Mouse (Mus musculus) liver, embryonic 16.5 days (tissue): Measurements from ENCODE around the gene Hist1h3h. TPM values are rescaled to one million over a fixed set of nuclear protein-coding genes. Genes with fewer than 3 reads are reported as not detected.
"Not testable (repeated sequence)": the region's sequence is repeated elsewhere in the genome, so short reads cannot be mapped to it uniquely, and the experiment has no call there.

Experiments
- ATAC-seq: fragments of 200-750 bp; cut with Nextera tagmentation; 2 replicates; pipeline ENCODE4 v1.8.0; 2017; ENCODE audit warnings: low read depth, mild to moderate bottlenecking, moderate number of reproducible peaks, moderate library complexity
- H3K27ac ChIP-seq: fragments of 300-500 bp; sonication (generic); 2 replicates; pipeline ENCODE4 v1.5.1; 2014; ENCODE audit warnings: mild to moderate bottlenecking, low read length
- H3K27me3 ChIP-seq: fragments of 300-500 bp; sonication (generic); 2 replicates; pipeline ENCODE4 v1.6.1; 2014; ENCODE audit warnings: low read depth, low read length, mixed read lengths; ENCODE audit not compliant: control insufficient read depth, insufficient read depth
- H3K36me3 ChIP-seq: fragments of 300-500 bp; sonication (generic); 2 replicates; pipeline ENCODE4 v1.6.1; 2014; ENCODE audit warnings: mild to moderate bottlenecking; ENCODE audit not compliant: control insufficient read depth, insufficient read depth
- H3K4me1 ChIP-seq: fragments of 300-500 bp; sonication (generic); 2 replicates; pipeline ENCODE4 v1.6.1; 2014; ENCODE audit warnings: low read depth, low read length, mixed read lengths; ENCODE audit not compliant: control insufficient read depth
- H3K4me2 ChIP-seq: fragments of 300-500 bp; sonication (generic); 2 replicates; pipeline ENCODE4 v1.6.1; 2014; ENCODE audit warnings: low read depth, low read length, mixed read lengths
- H3K4me3 ChIP-seq: fragments of 300-500 bp; sonication (generic); 2 replicates; pipeline ENCODE4 v1.5.1; 2014; ENCODE audit warnings: low read depth, mild to moderate bottlenecking, low read length
- H3K9ac ChIP-seq: fragments of 300-500 bp; sonication (generic); 2 replicates; pipeline ENCODE4 v1.6.1; 2014; ENCODE audit warnings: low read depth, low read length
- H3K9me3 ChIP-seq: fragments of 300-500 bp; sonication (generic); replicated peaks from 2 replicates; pipeline ENCODE4 v1.6.1; 2016; ENCODE audit warnings: low read length; ENCODE audit not compliant: control insufficient read depth
- WGBS: fragments of 180-500 bp; shearing (Covaris S2); extraction: QIAGEN DNeasy Blood & Tissue Kit; methylation state at CpG from one replicate; pipeline ENCODE4 v1.1.7; 2014; ENCODE audit not compliant: insufficient replicate concordance; 5-methylcytosine and 5-hydroxymethylcytosine counted together
- polyA plus RNA-seq: library from polyadenylated mRNA; unstranded; fragments of >200 nt; fragmentation: Nextera tagmentation; extraction: Ambion mirVana; gene quantifications from 2 replicates; pipeline ENCODE4 v1.2.1, GENCODE M21; 2015

Gene Hist1h3h
- polyA plus RNA-seq, 1 experiment from 2014 or later = 4.4 TPM

DNA sequence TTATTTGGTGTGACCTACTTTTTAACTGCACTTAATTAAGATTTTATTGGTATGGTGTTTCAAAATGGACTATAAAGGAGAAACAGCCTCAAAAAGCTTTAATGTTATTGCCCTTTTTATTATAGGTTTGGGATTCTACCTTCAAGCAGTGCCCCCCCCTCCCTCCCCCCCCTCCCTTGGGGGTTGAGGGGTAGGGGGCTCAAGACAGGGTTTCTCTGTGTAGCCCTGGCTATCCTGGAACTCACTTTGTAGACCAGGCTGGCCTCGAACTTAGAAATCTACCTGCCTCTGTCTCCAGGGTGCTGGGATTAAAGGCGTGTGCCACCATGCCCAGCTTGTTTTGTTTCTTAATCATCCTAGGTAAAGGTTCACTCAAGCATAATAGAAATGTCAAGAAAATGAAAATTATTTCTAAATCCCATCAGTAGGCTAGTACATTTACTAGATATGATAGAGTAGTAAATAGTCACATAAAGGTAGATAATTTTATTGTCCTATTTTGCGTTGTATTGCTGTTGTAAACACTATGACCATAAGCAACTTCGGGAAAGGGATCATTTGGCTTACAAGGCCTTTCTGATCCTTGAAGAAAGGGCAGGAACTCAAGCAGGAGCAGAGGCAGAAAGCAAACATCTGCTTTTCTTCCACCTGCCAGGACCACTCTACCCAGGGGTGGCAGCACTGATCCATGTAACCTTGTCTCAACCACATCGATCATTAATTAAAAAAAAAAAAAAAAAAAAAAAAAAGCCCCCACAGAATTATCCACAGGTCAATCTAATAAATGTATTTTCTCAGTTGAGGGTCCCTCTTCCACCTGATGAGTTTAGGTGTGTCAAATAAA is 5.8 kb downstream of the Hist1h3h start:
- WGBS = 38% methylated on average over 5 of the region's 5 CpGs
- Histone ChIP-seq H3K9me3 (no peaks in the 10 kb centered on the region), H3K27me3 (no peaks in the 10 kb centered on the region), H3K9ac (peak overlapping the region; percentile 73), H3K4me3 (peak overlapping the region; percentile 62), H3K4me2 (peak overlapping the region; percentile 86), H3K27ac (peak overlapping the region; percentile 96), H3K4me1 (peaks cover 22% of the 10 kb centered on the region), H3K36me3 (no peaks in the 10 kb centered on the region)
- ATAC-seq = no peak

DNA sequence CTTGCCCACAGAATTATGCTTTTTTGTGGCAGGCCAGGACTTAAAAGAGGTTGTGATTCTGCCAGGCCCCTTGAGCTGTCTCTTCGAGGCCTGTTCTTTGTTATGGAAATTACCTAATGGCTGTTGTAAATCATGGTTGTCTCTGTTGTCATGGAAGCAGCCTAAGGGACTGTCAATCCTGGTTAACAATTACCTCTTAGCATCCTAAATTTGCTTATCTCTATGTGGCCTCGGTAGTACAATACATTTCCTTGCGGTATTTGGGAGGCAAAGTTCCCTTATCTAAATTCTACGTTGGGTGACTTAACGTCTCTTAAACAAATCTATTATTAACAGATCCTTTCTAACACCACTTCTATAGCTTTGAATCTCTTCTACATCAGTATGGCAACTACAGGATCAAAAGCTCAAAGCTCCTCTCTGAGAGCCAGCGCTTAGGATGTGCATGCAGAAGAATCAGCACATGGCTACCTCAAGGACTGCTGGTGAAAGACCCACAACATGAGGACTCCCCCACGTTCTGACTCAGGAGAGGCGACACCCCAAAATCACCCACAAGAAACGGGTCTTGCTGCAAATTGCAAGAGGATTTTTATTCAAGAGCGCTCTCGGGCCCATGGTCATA is 10.6 kb downstream of the Hist1h3h start:
- Histone ChIP-seq H3K9me3 (no peaks in the 10 kb centered on the region), H3K4me2 (no peak overlapping the region), H3K36me3 (no peaks in the 10 kb centered on the region), H3K4me3 (no peak overlapping the region), H3K27me3 (no peaks in the 10 kb centered on the region), H3K9ac (no peak overlapping the region), H3K4me1 (peaks cover under 1% of the 10 kb centered on the region), H3K27ac (no peak overlapping the region)
- 38% methylated on average over 11 of the region's 11 CpGs for WGBS
- ATAC-seq = no peak

DNA sequence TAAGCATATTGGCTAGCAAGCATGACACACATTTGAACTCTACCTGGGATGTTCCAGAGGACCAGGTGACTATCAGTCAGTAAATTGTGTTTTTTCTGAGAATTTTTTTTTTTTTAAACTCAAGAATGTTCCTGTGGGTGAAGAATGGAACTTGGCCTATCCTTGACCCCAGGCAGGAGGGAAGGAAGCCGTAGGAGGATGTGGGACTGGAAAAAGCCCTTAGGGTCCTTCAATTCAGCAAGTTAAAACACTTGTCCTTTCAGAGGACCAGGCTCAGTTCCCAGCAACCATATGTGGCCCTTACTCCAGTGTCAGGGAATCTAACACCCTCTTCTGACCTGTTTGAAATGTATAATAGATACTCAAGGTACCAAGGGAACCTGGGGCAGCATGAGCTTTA is 12.1 kb downstream of the Hist1h3h start:
- WGBS = 69% methylated on average over 1 of the region's 1 CpGs
- ATAC-seq = no peak
- no peak overlapping the region for H3K4me3 ChIP-seq
- no peak overlapping the region for H3K4me2 ChIP-seq
- no peak overlapping the region for H3K9ac ChIP-seq
- H3K27ac ChIP-seq = no peak overlapping the region
- H3K36me3 ChIP-seq = no peaks in the 10 kb centered on the region
- H3K4me1 ChIP-seq = peaks cover 12% of the 10 kb centered on the region
- H3K9me3 ChIP-seq = no peaks in the 10 kb centered on the region
- H3K27me3 ChIP-seq = no peaks in the 10 kb centered on the region

DNA sequence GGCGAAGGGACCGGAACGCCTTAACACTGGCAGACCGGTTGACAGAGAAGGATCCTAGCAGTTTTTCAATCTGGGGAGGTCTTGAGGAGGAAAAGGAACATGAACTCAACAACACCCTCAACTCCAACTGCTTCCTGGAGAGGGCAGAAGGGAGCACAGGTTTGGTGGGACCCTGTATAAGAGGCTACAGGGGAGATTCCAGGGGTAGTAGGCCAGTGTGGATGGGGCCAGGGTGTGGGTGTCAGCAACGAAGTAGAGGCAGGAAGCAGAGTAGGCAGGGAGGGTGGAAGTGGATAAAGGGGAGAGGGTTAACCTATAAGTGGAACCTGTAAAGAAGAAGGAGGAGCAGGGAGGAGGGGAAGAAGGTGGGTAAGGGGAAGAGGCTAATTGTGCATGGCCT is 16.0 kb downstream of the Hist1h3h start:
- Histone ChIP-seq H3K27me3 (no peaks in the 10 kb centered on the region), H3K4me3 (no peak overlapping the region), H3K4me1 (peaks cover 18% of the 10 kb centered on the region), H3K4me2 (no peak overlapping the region; the same call in 1 of the 2 replicates), H3K9ac (no peak overlapping the region), H3K36me3 (no peaks in the 10 kb centered on the region), H3K27ac (no peak overlapping the region), H3K9me3 (no peaks in the 10 kb centered on the region)
- 76% methylated on average over 5 of the region's 5 CpGs for WGBS
- no peak for ATAC-seq

DNA sequence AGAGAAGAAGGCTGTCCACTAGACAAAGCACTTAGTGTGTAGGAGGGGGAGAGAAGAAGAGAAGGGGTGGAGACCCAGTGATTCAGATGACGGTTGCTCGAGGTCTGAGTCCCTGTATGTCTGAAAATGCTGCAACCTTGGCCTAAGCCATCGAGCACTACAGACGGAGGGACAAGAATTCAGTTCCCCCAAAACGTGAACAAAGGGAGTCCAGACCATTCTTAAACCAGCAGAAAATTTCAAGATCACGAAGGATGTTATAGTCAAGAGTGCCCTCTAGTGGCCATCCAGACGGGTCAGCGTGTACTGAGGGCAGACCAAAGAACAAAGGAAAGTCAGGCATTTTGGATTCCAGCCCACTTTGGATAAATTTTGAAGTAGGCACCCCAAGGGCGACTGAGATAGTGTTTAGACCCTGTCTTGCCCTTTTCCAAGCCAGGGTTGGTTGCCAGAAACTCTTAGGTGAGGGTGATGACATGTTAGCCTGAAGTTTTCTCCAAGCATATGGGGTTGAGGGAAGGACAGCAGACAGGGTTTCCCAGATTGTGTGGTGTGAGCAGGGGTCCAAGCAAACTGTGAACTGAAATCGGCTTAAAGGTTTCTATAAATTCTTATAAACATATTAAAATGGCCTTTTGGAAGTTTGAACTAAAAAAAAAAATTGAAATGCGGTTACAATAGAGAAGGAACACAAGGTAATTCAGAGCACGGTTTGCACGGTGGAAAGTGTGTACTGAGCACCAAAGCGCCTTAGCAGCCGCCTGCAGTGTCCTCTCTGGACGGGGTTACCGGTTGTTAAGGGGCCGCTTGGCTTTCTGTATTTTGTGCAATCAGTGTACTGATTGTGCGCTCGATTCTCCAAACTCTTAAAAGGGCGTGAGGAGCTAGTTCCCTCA is 16.8 kb downstream of the Hist1h3h start:
- H3K27me3 ChIP-seq = no peaks in the 10 kb centered on the region
- peak; percentile 50 for ATAC-seq
- H3K4me3 ChIP-seq = peak overlapping the region; percentile 66
- H3K27ac ChIP-seq = peak overlapping the region; percentile 96
- under 1% methylated on average over 21 of the region's 21 CpGs for WGBS
- H3K4me2 ChIP-seq = peak overlapping the region; percentile 89
- H3K9ac ChIP-seq = peak overlapping the region; percentile 82
- no peaks in the 10 kb centered on the region for H3K36me3 ChIP-seq
- H3K9me3 ChIP-seq = no peaks in the 10 kb centered on the region
- peaks cover 18% of the 10 kb centered on the region for H3K4me1 ChIP-seq

DNA sequence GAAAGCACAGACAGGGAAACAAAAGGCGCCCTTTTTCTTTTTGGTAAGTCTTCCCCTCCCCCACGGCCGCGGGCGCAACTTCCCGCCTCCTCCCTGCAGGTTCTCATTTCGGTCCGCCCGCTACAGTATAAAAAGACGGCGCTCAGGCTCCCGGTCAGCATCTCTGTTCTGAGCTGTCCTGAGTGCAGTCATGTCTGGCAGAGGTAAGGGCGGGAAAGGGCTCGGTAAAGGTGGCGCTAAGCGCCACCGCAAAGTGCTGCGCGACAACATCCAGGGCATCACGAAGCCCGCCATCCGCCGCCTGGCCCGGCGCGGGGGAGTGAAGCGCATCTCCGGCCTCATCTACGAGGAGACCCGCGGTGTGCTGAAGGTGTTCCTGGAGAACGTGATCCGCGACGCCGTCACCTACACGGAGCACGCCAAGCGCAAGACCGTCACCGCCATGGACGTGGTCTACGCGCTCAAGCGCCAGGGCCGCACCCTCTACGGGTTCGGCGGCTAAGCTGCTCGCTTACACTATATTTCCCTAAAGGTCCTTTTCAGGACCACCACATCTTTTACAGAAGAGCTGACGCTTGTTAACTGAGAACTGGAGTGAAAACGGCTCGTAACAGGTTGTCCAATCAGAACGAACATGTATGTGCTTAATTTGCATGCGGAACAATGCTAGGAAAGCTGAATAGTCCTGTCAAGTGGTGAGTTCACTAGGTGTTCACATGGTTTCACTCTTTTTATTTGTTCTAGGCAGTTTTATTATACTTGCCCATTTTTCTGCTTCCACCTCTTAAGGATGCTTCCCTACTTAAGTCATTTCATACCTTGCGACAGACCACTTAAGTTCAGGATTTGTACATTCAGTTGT is 17.7 kb downstream of the Hist1h3h start, which contains the start of gene Hist1h4j:
Gene Hist1h4j, plus strand, starts transcription at position 159 of the 862 bp plus-strand sequence.
- Histone ChIP-seq H3K9ac (peak within 1 kb of the TSS; percentile 82), H3K4me2 (peak within 1 kb of the TSS; percentile 89), H3K27ac (peak within 1 kb of the TSS; percentile 96), H3K4me3 (peak within 1 kb of the TSS; percentile 66), H3K4me1 (peaks cover 18% of the 10 kb centered on the region)
- not testable (repeated sequence) for H3K9me3 ChIP-seq, H3K27me3 ChIP-seq, H3K36me3 ChIP-seq
- peak; percentile 90 for ATAC-seq
- WGBS = under 1% methylated on average over 41 of the region's 56 CpGs

DNA sequence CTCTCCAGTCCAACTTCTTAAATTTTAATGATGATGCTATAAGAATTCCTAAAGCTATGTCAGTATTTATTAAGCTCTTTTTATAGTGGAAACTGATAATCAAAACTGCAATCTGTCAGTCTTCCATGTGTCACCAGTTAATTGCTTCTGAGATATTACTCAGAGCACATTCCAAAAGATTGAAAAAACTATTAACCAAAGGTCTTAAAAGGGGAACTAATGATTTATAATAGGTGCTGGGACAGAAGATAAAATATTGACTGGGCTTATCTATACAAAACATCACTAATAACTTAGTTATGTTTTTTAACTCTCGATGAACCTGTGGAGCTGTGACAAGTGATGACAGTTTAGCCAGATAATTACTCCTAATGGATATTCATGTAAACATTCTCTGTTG is 27.5 kb downstream of the Hist1h3h start:
- Histone ChIP-seq H3K27ac (no peak overlapping the region), H3K4me2 (no peak overlapping the region), H3K4me1 (peaks cover 12% of the 10 kb centered on the region), H3K9ac (no peak overlapping the region), H3K27me3 (no peaks in the 10 kb centered on the region), H3K4me3 (no peak overlapping the region), H3K36me3 (peaks cover 4% of the 10 kb centered on the region; the same call in 1 of the 2 replicates), H3K9me3 (no peaks in the 10 kb centered on the region)
- ATAC-seq = no peak
- WGBS = 22% methylated on average over 1 of the region's 1 CpGs
